Mouse (Mus musculus): Measurements from ENCODE around the gene Mobp. TPM values are rescaled to one million over a fixed set of nuclear protein-coding genes. Genes with fewer than 3 reads are reported as not detected.

Mobp gene
- polyA plus RNA-seq, 1 experiment, result not detected

GRCm38 (mm10) chr9:120201743-120202142, 52.2 kb downstream of the Mobp start:
- Histone ChIP-seq H3K4me3 (no peak overlapping the region), H3K27me3 (ENCODE audit: control insufficient read depth, insufficient read depth, insufficient read length) (peaks cover 42% of the 10 kb centered on the region), H3ac (ENCODE audit: control insufficient read depth, insufficient read length) (no peak overlapping the region), H3K4me2 (ENCODE audit: low read depth) (no peak overlapping the region), H3K79me2 (ENCODE audit: control insufficient read depth, insufficient read depth) (no peaks in the 10 kb centered on the region), H3K36me3 (ENCODE audit: control insufficient read depth, insufficient read depth) (no peaks in the 10 kb centered on the region)
- TF ChIP-seq USF1 (IDR thresholded peaks at IDR 0.05; ENCODE audit: low read depth), result peak; percentile 4
- no peak for TF ChIP-seq SRF (IDR thresholded peaks at IDR 0.05; ENCODE audit: control insufficient read depth, insufficient read length, low read depth)
- no peak for TF ChIP-seq E2F4 (IDR thresholded peaks at IDR 0.05; ENCODE audit: insufficient read depth)
- TF ChIP-seq TCF12 (IDR thresholded peaks at IDR 0.05; ENCODE audit: insufficient read depth, poor library complexity, severe bottlenecking), result no peak

GRCm38 (mm10) chr9:120202683-120203082, 53.2 kb downstream of the Mobp start:
- TF ChIP-seq SRF (IDR thresholded peaks at IDR 0.05; ENCODE audit: control insufficient read depth, insufficient read length, low read depth) (no peak), REST (IDR thresholded peaks at IDR 0.05; ENCODE audit: insufficient read depth, insufficient read length) (no peak), POLR2AphosphoS2 (IDR thresholded peaks at IDR 0.05; ENCODE audit: insufficient read length, low read depth) (no peak), USF1 (IDR thresholded peaks at IDR 0.05; ENCODE audit: low read depth) (no peak), MYOD1 (IDR thresholded peaks at IDR 0.05; ENCODE audit: control insufficient read depth in 1 of 3, insufficient read length in 2 of 3, low read depth in 2 of 3) (no peak)
- H3K4me3 ChIP-seq, result no peak overlapping the region
- H3K36me3 ChIP-seq (ENCODE audit: control insufficient read depth, insufficient read depth), result no peaks in the 10 kb centered on the region
- no peak overlapping the region for H3ac ChIP-seq (ENCODE audit: control insufficient read depth, insufficient read length)
- H3K79me2 ChIP-seq (ENCODE audit: control insufficient read depth, insufficient read depth), result no peaks in the 10 kb centered on the region
- H3K27me3 ChIP-seq (ENCODE audit: control insufficient read depth, insufficient read depth, insufficient read length), result peaks cover 44% of the 10 kb centered on the region
- no peak overlapping the region for H3K4me2 ChIP-seq (ENCODE audit: low read depth)

GRCm38 (mm10) chr9:120203936-120204335, 54.4 kb downstream of the Mobp start:
- Histone ChIP-seq H3ac (ENCODE audit: control insufficient read depth, insufficient read length) (no peak overlapping the region), H3K4me2 (ENCODE audit: low read depth) (no peak overlapping the region), H3K4me3 (no peak overlapping the region), H3K79me2 (ENCODE audit: control insufficient read depth, insufficient read depth) (no peaks in the 10 kb centered on the region), H3K36me3 (ENCODE audit: control insufficient read depth, insufficient read depth) (no peaks in the 10 kb centered on the region), H3K27me3 (ENCODE audit: control insufficient read depth, insufficient read depth, insufficient read length) (peaks cover 36% of the 10 kb centered on the region)
- TF ChIP-seq TCF3 (IDR thresholded peaks at IDR 0.05; ENCODE audit: insufficient read length, low read depth) (no peak), E2F4 (IDR thresholded peaks at IDR 0.05; ENCODE audit: insufficient read depth) (no peak), MYOG (IDR thresholded peaks at IDR 0.05; ENCODE audit: control insufficient read depth in 1 of 3, insufficient read depth in 1 of 3, insufficient read length in 2 of 3, low read depth in 2 of 3) (no peak), USF1 (IDR thresholded peaks at IDR 0.05; ENCODE audit: low read depth) (no peak), MAX (IDR thresholded peaks at IDR 0.05; ENCODE audit: low read depth) (no peak), POLR2AphosphoS2 (IDR thresholded peaks at IDR 0.05; ENCODE audit: insufficient read length, low read depth) (no peak), POLR2A (IDR thresholded peaks at IDR 0.05; ENCODE audit: insufficient read length, low read depth) (no peak), SRF (IDR thresholded peaks at IDR 0.05; ENCODE audit: control insufficient read depth, insufficient read length, low read depth) (no peak), TCF12 (IDR thresholded peaks at IDR 0.05; ENCODE audit: insufficient read depth, poor library complexity, severe bottlenecking) (no peak), MYOD1 (IDR thresholded peaks at IDR 0.05; ENCODE audit: control insufficient read depth in 1 of 3, insufficient read length in 2 of 3, low read depth in 2 of 3) (no peak), CEBPB (IDR thresholded peaks at IDR 0.05; ENCODE audit: insufficient read depth, poor library complexity, severe bottlenecking) (no peak), REST (IDR thresholded peaks at IDR 0.05; ENCODE audit: insufficient read depth, insufficient read length) (no peak)

- Histone ChIP-seq H3K27me3 (ENCODE audit: control insufficient read depth, insufficient read depth, insufficient read length) (peaks cover 31% of the 10 kb centered on the region), H3K79me2 (ENCODE audit: control insufficient read depth, insufficient read depth) (no peaks in the 10 kb centered on the region), H3K4me2 (ENCODE audit: low read depth) (no peak overlapping the region), H3K4me3 (no peak overlapping the region), H3ac (ENCODE audit: control insufficient read depth, insufficient read length) (no peak overlapping the region), H3K36me3 (ENCODE audit: control insufficient read depth, insufficient read depth) (no peaks in the 10 kb centered on the region)
- TF ChIP-seq TCF3 (IDR thresholded peaks at IDR 0.05; ENCODE audit: insufficient read length, low read depth) (no peak), REST (IDR thresholded peaks at IDR 0.05; ENCODE audit: insufficient read depth, insufficient read length) (no peak), MYOG (IDR thresholded peaks at IDR 0.05; ENCODE audit: control insufficient read depth in 1 of 3, insufficient read depth in 1 of 3, insufficient read length in 2 of 3, low read depth in 2 of 3) (no peak), POLR2AphosphoS2 (IDR thresholded peaks at IDR 0.05; ENCODE audit: insufficient read length, low read depth) (no peak), MYOD1 (IDR thresholded peaks at IDR 0.05; ENCODE audit: control insufficient read depth in 1 of 3, insufficient read length in 2 of 3, low read depth in 2 of 3) (no peak), USF1 (IDR thresholded peaks at IDR 0.05; ENCODE audit: low read depth) (no peak), TCF12 (IDR thresholded peaks at IDR 0.05; ENCODE audit: insufficient read depth, poor library complexity, severe bottlenecking) (no peak)
Measured at GRCm38 (mm10) chr9:120206897-120207296, 57.4 kb downstream of the Mobp start.

GRCm38 (mm10) chr9:120210068-120210467, 60.6 kb downstream of the Mobp start:
- no peak overlapping the region for H3K4me3 ChIP-seq
- no peak overlapping the region for H3ac ChIP-seq (ENCODE audit: control insufficient read depth, insufficient read length)
- no peaks in the 10 kb centered on the region for H3K79me2 ChIP-seq (ENCODE audit: control insufficient read depth, insufficient read depth)
- H3K4me2 ChIP-seq (ENCODE audit: low read depth), result no peak overlapping the region
- TF ChIP-seq TCF3 (IDR thresholded peaks at IDR 0.05; ENCODE audit: insufficient read length, low read depth), result no peak
- no peak for TF ChIP-seq MAX (IDR thresholded peaks at IDR 0.05; ENCODE audit: low read depth)
- no peak for TF ChIP-seq TCF12 (IDR thresholded peaks at IDR 0.05; ENCODE audit: insufficient read depth, poor library complexity, severe bottlenecking)
- TF ChIP-seq USF1 (IDR thresholded peaks at IDR 0.05; ENCODE audit: low read depth), result no peak
- TF ChIP-seq MYOD1 (IDR thresholded peaks at IDR 0.05; ENCODE audit: control insufficient read depth in 1 of 3, insufficient read length in 2 of 3, low read depth in 2 of 3), result no peak
- TF ChIP-seq POLR2A (IDR thresholded peaks at IDR 0.05; ENCODE audit: insufficient read length, low read depth), result no peak
- H3K36me3 ChIP-seq (ENCODE audit: control insufficient read depth, insufficient read depth), result no peaks in the 10 kb centered on the region
- peaks cover 17% of the 10 kb centered on the region for H3K27me3 ChIP-seq (ENCODE audit: control insufficient read depth, insufficient read depth, insufficient read length)

Measured in myocyte (in vitro differentiated cells).